Mouse (Mus musculus) heart, embryonic 11.5 days (tissue): ENCODE data around the gene Mmp9. TPM values are rescaled to one million over a fixed set of nuclear protein-coding genes. Genes with fewer than 3 reads are reported as not detected.

Source experiments
- ATAC-seq: fragments of 200-750 bp; cut with Nextera tagmentation; replicated peaks from 2 replicates; pipeline ENCODE4 v1.8.0; 2017; ENCODE audit warnings: moderate library complexity; ENCODE audit not compliant: insufficient number of reproducible peaks, low FRiP score, low TSS enrichment
- H3K27ac ChIP-seq: fragments of 300-500 bp; sonication (generic); 2 replicates; pipeline ENCODE4 v1.5.1; 2014; ENCODE audit warnings: mild to moderate bottlenecking, low read depth, low read length
- H3K27me3 ChIP-seq: fragments of 300-500 bp; sonication (generic); 2 replicates; pipeline ENCODE4 v1.6.1; 2014; ENCODE audit warnings: mild to moderate bottlenecking, low read length, mixed read lengths; ENCODE audit not compliant: control insufficient read depth, insufficient read depth
- H3K36me3 ChIP-seq: fragments of 300-500 bp; sonication (generic); 2 replicates; pipeline ENCODE4 v1.6.1; 2014; ENCODE audit warnings: mild to moderate bottlenecking, low read length, moderate library complexity, mixed read lengths; ENCODE audit not compliant: control insufficient read depth, insufficient read depth
- H3K4me1 ChIP-seq: fragments of 300-500 bp; sonication (generic); 2 replicates; pipeline ENCODE4 v1.6.1; 2014; ENCODE audit warnings: low read length; ENCODE audit not compliant: control insufficient read depth, insufficient read depth
- H3K4me2 ChIP-seq: fragments of 300-500 bp; sonication (generic); 2 replicates; pipeline ENCODE4 v1.6.1; 2014; ENCODE audit warnings: mild to moderate bottlenecking, moderate library complexity
- H3K4me3 ChIP-seq: fragments of 300-500 bp; sonication (generic); 2 replicates; pipeline ENCODE4 v1.5.1; 2014; ENCODE audit warnings: low read depth, low read length
- H3K9ac ChIP-seq: fragments of 300-500 bp; sonication (generic); 2 replicates; pipeline ENCODE4 v1.6.1; 2014; ENCODE audit warnings: mild to moderate bottlenecking, low read depth, low read length, moderate library complexity
- H3K9me3 ChIP-seq: fragments of 300-500 bp; sonication (generic); replicated peaks from 2 replicates; pipeline ENCODE4 v1.6.1; 2016; ENCODE audit warnings: low read length; ENCODE audit not compliant: control insufficient read depth
- WGBS: fragments of 180-500 bp; shearing (Covaris S2); extraction: QIAGEN DNeasy Blood & Tissue Kit; methylation state at CpG from one replicate; pipeline ENCODE4 v1.1.7; 2014; ENCODE audit not compliant: insufficient replicate concordance; 5-methylcytosine and 5-hydroxymethylcytosine counted together
- polyA plus RNA-seq: library from polyadenylated mRNA; unstranded; fragments of >200 nt; fragmentation: Nextera tagmentation; extraction: Ambion mirVana; gene quantifications from 2 replicates; pipeline ENCODE4 v1.2.1, GENCODE M21; 2014

The Mmp9 gene
- polyA plus RNA-seq, 1 experiment from 2014 or later = 0.16 TPM

DNA sequence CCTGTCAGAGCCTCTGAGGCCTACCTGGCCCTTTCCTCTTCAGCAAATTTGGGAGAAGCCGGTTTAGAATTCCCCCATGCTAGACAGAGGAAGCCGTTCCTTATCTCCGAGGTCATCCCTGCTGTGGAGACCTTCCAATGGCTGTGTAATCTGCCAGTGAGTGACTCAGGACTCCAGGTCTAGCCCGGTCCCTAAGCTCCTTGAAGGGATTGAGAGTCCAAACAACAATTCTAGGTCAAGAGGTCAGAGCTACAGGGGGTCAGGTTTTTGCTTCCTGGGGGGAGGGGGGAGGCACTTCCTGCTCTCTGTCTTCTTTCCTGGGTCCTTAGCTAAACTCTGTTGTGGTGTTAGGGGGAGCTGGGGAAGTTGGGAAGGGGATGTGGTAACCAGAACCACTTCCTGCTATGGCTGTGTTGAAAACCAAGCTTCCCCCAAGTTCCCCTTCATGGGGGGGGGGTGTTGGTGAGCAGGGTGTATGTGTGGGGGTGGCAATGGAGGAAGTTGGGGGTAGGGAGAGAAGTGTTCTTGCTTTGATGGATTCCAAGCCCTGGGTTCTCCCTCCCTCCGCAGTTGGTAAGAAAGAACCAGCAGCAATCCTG lies 2.2 kb downstream of the Mmp9 start:
- H3K36me3 ChIP-seq = no peaks in the 10 kb centered on the region
- no peak overlapping the region for H3K4me2 ChIP-seq
- H3K9me3 ChIP-seq = no peaks in the 10 kb centered on the region
- H3K27ac ChIP-seq = no peak overlapping the region
- peaks cover 9% of the 10 kb centered on the region; the same call in 1 of the 2 replicates for H3K4me1 ChIP-seq
- no peak for ATAC-seq
- H3K9ac ChIP-seq = no peak overlapping the region
- WGBS = 9% methylated on average over 5 of the region's 5 CpGs
- peaks cover 34% of the 10 kb centered on the region for H3K27me3 ChIP-seq
- no peak overlapping the region for H3K4me3 ChIP-seq

DNA sequence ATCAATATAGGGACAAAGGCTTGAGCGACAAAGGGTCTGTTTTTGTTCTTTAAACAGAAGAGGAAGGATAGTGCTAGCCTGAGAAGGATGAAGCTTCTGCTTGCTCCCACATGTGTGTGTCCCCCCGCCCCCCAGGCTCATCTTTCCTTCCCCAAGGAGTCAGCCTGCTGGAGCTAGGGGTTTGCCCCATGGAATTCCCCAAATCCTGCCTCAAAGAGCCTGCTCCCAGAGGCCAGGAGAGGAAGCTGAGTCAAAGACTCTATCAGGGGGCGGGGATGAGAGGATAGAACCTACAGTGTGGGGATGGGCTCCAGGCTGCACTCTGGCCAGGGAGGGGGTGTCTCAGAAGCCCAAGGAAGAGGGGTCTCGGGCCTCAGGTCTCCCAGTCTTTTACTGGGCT lies 6.9 kb downstream of the Mmp9 start:
- WGBS = 28% methylated on average over 4 of the region's 4 CpGs
- Histone ChIP-seq H3K27me3 (peaks cover 60% of the 10 kb centered on the region), H3K9me3 (no peaks in the 10 kb centered on the region), H3K4me3 (no peak overlapping the region), H3K4me1 (0 out of 2 replicates have a peak, but pooled peaks cover 2% of the 10 kb centered on the region), H3K4me2 (no peak overlapping the region), H3K27ac (no peak overlapping the region), H3K9ac (no peak overlapping the region), H3K36me3 (no peaks in the 10 kb centered on the region)
- no peak for ATAC-seq

DNA sequence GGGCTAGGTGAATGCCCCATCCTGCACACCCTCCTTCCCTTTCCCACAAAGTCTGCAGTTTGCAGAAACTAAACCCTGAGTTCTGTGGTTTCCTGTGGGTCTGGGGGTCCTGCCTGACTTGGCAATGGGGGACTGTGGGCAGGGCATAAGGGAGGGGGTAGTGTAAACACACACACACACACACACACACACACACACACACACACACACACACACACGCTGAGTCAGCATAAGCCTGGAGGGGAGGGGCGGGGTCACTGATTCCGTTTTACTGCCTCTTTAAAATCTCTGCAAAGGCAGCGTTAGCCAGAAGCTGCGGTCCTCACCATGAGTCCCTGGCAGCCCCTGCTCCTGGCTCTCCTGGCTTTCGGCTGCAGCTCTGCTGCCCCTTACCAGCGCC lies 7.3 kb downstream of the Mmp9 start:
- no peaks in the 10 kb centered on the region for H3K4me1 ChIP-seq
- no peak overlapping the region for H3K9ac ChIP-seq
- no peaks in the 10 kb centered on the region for H3K9me3 ChIP-seq
- H3K4me2 ChIP-seq = no peak overlapping the region
- no peak overlapping the region for H3K4me3 ChIP-seq
- 15% methylated on average over 6 of the region's 7 CpGs for WGBS
- no peak overlapping the region for H3K27ac ChIP-seq
- peaks cover 61% of the 10 kb centered on the region for H3K27me3 ChIP-seq
- no peaks in the 10 kb centered on the region for H3K36me3 ChIP-seq
- no peak for ATAC-seq

DNA sequence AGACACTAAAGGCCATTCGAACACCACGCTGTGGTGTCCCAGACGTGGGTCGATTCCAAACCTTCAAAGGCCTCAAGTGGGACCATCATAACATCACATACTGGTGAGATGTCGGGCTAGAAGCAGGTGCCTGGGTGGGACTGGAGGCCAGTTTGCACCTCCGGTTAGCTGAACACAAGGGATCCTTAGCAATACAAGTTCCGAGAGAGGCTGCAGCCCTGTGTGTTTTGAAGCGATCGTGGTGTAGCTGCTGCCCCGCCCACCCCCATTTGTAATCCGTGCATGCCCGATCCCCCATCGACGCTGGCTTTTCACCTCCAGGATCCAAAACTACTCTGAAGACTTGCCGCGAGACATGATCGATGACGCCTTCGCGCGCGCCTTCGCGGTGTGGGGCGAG lies 8.4 kb downstream of the Mmp9 start:
- Histone ChIP-seq H3K36me3 (no peaks in the 10 kb centered on the region), H3K27ac (no peak overlapping the region), H3K27me3 (peaks cover 67% of the 10 kb centered on the region), H3K4me2 (peak overlapping the region; percentile 55), H3K4me3 (peak overlapping the region; percentile 31), H3K9ac (0 out of 2 replicates have a peak overlapping the region, but pooled peaks have one; percentile 16), H3K4me1 (peaks cover 5% of the 10 kb centered on the region; the same call in 1 of the 2 replicates), H3K9me3 (no peaks in the 10 kb centered on the region)
- ATAC-seq = no peak
- WGBS = 8% methylated on average over 25 of the region's 25 CpGs

DNA sequence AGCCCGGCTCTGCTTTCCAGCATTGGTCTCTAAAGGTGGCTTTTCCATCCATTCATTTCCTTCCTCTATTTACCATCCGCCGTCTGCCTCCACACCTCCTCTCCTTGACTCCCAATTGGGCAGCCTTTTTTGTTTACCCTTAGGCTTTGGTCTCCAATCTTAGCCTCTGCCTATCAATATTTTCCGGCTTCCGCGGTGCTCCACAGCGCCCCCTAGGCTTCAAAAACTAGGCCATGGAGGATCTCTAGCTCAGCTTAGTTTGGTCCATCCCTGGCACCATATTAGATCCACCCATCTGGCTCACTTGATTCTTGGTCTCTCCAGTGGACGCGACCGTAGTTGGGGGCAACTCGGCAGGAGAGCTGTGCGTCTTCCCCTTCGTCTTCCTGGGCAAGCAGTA lies 9.9 kb downstream of the Mmp9 start:
- H3K4me2 ChIP-seq = no peak overlapping the region
- no peak overlapping the region for H3K4me3 ChIP-seq
- H3K9ac ChIP-seq = no peak overlapping the region
- no peaks in the 10 kb centered on the region for H3K36me3 ChIP-seq
- H3K4me1 ChIP-seq = peaks cover 5% of the 10 kb centered on the region; the same call in 1 of the 2 replicates
- H3K9me3 ChIP-seq = no peaks in the 10 kb centered on the region
- peaks cover 72% of the 10 kb centered on the region for H3K27me3 ChIP-seq
- no peak overlapping the region for H3K27ac ChIP-seq
- WGBS = 22% methylated on average over 13 of the region's 13 CpGs
- no peak for ATAC-seq

DNA sequence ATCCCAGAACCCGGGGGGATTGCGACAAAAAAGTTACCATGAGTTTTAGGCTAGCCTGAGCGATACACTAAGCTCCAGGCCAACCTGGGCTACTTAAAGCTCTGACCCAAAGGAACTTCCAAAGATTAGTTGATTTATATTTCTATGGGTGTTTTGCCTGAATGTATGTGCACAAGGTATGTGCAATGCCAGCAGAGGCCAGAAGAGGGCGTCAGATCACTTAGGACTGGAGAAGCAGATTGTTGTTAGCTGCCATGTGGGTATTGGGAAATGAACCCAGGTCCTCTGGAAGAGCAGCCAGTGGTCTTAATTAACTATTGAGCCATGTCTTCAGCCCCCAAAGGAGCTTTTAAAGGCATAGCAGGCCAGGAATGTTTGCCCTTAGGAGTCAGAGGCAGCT lies 11.2 kb downstream of the Mmp9 start:
- H3K36me3 ChIP-seq = no peaks in the 10 kb centered on the region
- no peak overlapping the region for H3K9ac ChIP-seq
- H3K27ac ChIP-seq = no peak overlapping the region
- H3K4me1 ChIP-seq = peaks cover 5% of the 10 kb centered on the region; the same call in 1 of the 2 replicates
- peaks cover 75% of the 10 kb centered on the region for H3K27me3 ChIP-seq
- H3K9me3 ChIP-seq = no peaks in the 10 kb centered on the region
- 81% methylated on average over 4 of the region's 4 CpGs for WGBS
- ATAC-seq = no peak
- no peak overlapping the region for H3K4me2 ChIP-seq
- no peak overlapping the region for H3K4me3 ChIP-seq

DNA sequence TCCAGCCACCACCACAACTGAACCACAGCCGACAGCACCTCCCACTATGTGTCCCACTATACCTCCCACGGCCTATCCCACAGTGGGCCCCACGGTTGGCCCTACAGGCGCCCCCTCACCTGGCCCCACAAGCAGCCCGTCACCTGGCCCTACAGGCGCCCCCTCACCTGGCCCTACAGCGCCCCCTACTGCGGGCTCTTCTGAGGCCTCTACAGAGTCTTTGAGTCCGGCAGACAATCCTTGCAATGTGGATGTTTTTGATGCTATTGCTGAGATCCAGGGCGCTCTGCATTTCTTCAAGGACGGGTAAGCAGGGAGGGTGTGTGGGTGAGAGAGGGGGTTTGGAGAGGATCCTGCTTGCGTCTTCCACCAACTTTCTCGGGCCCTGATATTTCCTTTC lies 11.9 kb downstream of the Mmp9 start:
- ATAC-seq = no peak
- Histone ChIP-seq H3K4me2 (no peak overlapping the region), H3K4me3 (no peak overlapping the region), H3K9me3 (no peaks in the 10 kb centered on the region), H3K27me3 (peaks cover 68% of the 10 kb centered on the region), H3K4me1 (peaks cover 5% of the 10 kb centered on the region; the same call in 1 of the 2 replicates), H3K36me3 (no peaks in the 10 kb centered on the region), H3K9ac (no peak overlapping the region), H3K27ac (no peak overlapping the region)
- 38% methylated on average over 13 of the region's 13 CpGs for WGBS

DNA sequence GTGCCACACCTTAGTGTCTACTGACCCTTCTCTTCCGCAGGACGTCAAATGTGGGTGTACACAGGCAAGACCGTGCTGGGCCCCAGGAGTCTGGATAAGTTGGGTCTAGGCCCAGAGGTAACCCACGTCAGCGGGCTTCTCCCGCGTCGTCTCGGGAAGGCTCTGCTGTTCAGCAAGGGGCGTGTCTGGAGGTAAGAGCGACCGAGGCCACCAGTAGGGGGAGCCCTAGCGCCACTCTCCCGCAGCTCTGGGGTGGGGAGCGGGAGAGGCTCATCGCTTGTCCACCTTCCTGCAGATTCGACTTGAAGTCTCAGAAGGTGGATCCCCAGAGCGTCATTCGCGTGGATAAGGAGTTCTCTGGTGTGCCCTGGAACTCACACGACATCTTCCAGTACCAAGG lies 12.6 kb downstream of the Mmp9 start:
- ATAC-seq = peak; percentile 50; the same call in 1 of the 2 replicates
- Histone ChIP-seq H3K4me2 (peak overlapping the region; percentile 38; the same call in 1 of the 2 replicates), H3K9ac (no peak overlapping the region), H3K27me3 (peaks cover 60% of the 10 kb centered on the region), H3K36me3 (no peaks in the 10 kb centered on the region), H3K27ac (no peak overlapping the region), H3K4me3 (no peak overlapping the region), H3K9me3 (no peaks in the 10 kb centered on the region), H3K4me1 (peaks cover 5% of the 10 kb centered on the region; the same call in 1 of the 2 replicates)
- 1% methylated on average over 21 of the region's 21 CpGs for WGBS

DNA sequence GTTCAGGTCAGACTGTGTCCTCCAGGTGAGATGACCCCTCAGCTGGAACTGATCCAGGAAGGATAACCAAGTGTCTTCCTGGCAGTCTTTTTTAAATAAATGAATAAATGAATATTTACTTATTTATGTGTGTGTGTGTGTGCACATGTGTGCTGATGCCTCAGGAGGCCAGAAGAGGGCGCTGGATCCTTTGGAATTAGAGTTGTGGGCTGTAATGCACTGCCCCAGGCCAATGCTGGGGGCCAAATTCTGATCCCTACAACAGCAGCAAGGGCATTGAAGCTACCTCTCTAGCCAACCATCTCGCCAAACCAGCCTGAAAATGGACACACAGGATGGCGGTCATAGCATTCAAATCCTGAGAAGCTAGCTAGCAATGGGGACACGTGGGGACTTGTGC lies 15.1 kb downstream of the Mmp9 start:
- Histone ChIP-seq H3K27ac (no peak overlapping the region), H3K4me2 (no peak overlapping the region), H3K9ac (no peak overlapping the region), H3K9me3 (no peaks in the 10 kb centered on the region), H3K36me3 (no peaks in the 10 kb centered on the region), H3K27me3 (peaks cover 35% of the 10 kb centered on the region), H3K4me3 (no peak overlapping the region), H3K4me1 (peaks cover 10% of the 10 kb centered on the region)
- no peak for ATAC-seq
- 67% methylated on average over 4 of the region's 4 CpGs for WGBS
